Mouse (Mus musculus): ENCODE measurements around the gene Txnip. TPM values are rescaled to one million over a fixed set of nuclear protein-coding genes. Genes with fewer than 3 reads are reported as not detected.
A peak's percentile ranks its signal among the peaks of the same experiment; 100 is the strongest.
"Not testable (repeated sequence)": the region's sequence is repeated elsewhere in the genome, so short reads cannot be mapped to it uniquely, and the experiment has no call there.

Txnip gene
- 42.8 and 46.8 TPM in 2 replicates for polyA plus RNA-seq (2015; fragmentation: Nextera tagmentation; extraction: Ambion mirVana)

- peak within 1 kb of the TSS; percentile 87 for H3K9ac ChIP-seq
- peak within 1 kb of the TSS; percentile 84 for H3K4me2 ChIP-seq
- WGBS (ENCODE audit: insufficient replicate concordance), result under 1% methylated on average over 26 of the region's 26 CpGs
- H3K27ac ChIP-seq (replicated peaks), result peak within 1 kb of the TSS; percentile 89
- peak within 1 kb of the TSS; percentile 75 for H3K4me3 ChIP-seq (replicated peaks)
- peak; percentile 97 for ATAC-seq (ENCODE audit: insufficient read depth)
- no peaks in the 10 kb centered on the region for H3K9me3 ChIP-seq (replicated peaks)
- peaks cover 26% of the 10 kb centered on the region for H3K36me3 ChIP-seq (replicated peaks)
- H3K4me1 ChIP-seq (replicated peaks), result peaks cover 62% of the 10 kb centered on the region
- no peaks in the 10 kb centered on the region for H3K27me3 ChIP-seq
Observed at GRCm38 (mm10) chr3:96557694-96558093, at the start of gene Txnip. Gene Txnip, plus strand, starts transcription at chr3:96557957.

GRCm38 (mm10) chr3:96507966-96508365, 49.8 kb upstream of the Txnip start:
- H3K27me3 ChIP-seq; H3K4me2 ChIP-seq; H3K36me3 ChIP-seq (replicated peaks); H3K4me3 ChIP-seq (replicated peaks); H3K27ac ChIP-seq (replicated peaks); ATAC-seq (ENCODE audit: insufficient read depth); H3K9me3 ChIP-seq (replicated peaks); H3K4me1 ChIP-seq (replicated peaks); H3K9ac ChIP-seq: not testable (repeated sequence)
- WGBS (ENCODE audit: insufficient replicate concordance), result 84% methylated on average over 8 of the region's 9 CpGs

GRCm38 (mm10) chr3:96520171-96520570, 37.6 kb upstream of the Txnip start:
- Histone ChIP-seq H3K27ac (replicated peaks) (no peak overlapping the region), H3K9ac (no peak overlapping the region), H3K4me3 (replicated peaks) (no peak overlapping the region), H3K9me3 (replicated peaks) (no peaks in the 10 kb centered on the region), H3K36me3 (replicated peaks) (no peaks in the 10 kb centered on the region), H3K4me1 (replicated peaks) (no peaks in the 10 kb centered on the region), H3K4me2 (no peak overlapping the region), H3K27me3 (peaks cover 17% of the 10 kb centered on the region)
- ATAC-seq (ENCODE audit: insufficient read depth), result no peak
- 55% methylated on average over 5 of the region's 5 CpGs for WGBS (ENCODE audit: insufficient replicate concordance)

GRCm38 (mm10) chr3:96522149-96522548, 35.6 kb upstream of the Txnip start:
- H3K4me1 ChIP-seq (replicated peaks), result peaks cover 5% of the 10 kb centered on the region; the same call in 1 of the 2 replicates
- ATAC-seq (ENCODE audit: insufficient read depth), result no peak
- H3K9me3 ChIP-seq (replicated peaks), result no peaks in the 10 kb centered on the region
- no peaks in the 10 kb centered on the region for H3K36me3 ChIP-seq (replicated peaks)
- no peak overlapping the region for H3K27ac ChIP-seq (replicated peaks)
- 47% methylated on average over 4 of the region's 4 CpGs for WGBS (ENCODE audit: insufficient replicate concordance)
- no peak overlapping the region for H3K4me3 ChIP-seq (replicated peaks)
- no peak overlapping the region for H3K9ac ChIP-seq
- H3K27me3 ChIP-seq, result peaks cover 36% of the 10 kb centered on the region
- no peak overlapping the region for H3K4me2 ChIP-seq

- Histone ChIP-seq H3K27me3 (peaks cover 57% of the 10 kb centered on the region), H3K4me1 (replicated peaks) (peaks cover 9% of the 10 kb centered on the region; the same call in 1 of the 2 replicates), H3K9ac (no peak overlapping the region), H3K4me3 (replicated peaks) (no peak overlapping the region), H3K4me2 (peak overlapping the region; percentile 6; the same call in 1 of the 2 replicates), H3K9me3 (replicated peaks) (no peaks in the 10 kb centered on the region), H3K36me3 (replicated peaks) (no peaks in the 10 kb centered on the region), H3K27ac (replicated peaks) (no peak overlapping the region)
- no peak for ATAC-seq (ENCODE audit: insufficient read depth)
- WGBS (ENCODE audit: insufficient replicate concordance), result 63% methylated on average over 12 of the region's 12 CpGs
Observed at GRCm38 (mm10) chr3:96524028-96524810, 33.5 kb upstream of the Txnip start.

- H3K9ac ChIP-seq, result no peak within 1 kb of the TSS
- H3K27ac ChIP-seq (replicated peaks), result peak within 1 kb of the TSS; percentile 59
- peak; percentile 17; the same call in 1 of the 2 replicates for ATAC-seq (ENCODE audit: insufficient read depth)
- peaks cover 64% of the 10 kb centered on the region for H3K27me3 ChIP-seq
- H3K9me3 ChIP-seq (replicated peaks), result no peaks in the 10 kb centered on the region
- H3K4me1 ChIP-seq (replicated peaks), result peaks cover 9% of the 10 kb centered on the region; the same call in 1 of the 2 replicates
- 44% methylated on average over 4 of the region's 4 CpGs for WGBS (ENCODE audit: insufficient replicate concordance)
- H3K36me3 ChIP-seq (replicated peaks), result no peaks in the 10 kb centered on the region
- peak within 1 kb of the TSS; percentile 22 for H3K4me3 ChIP-seq (replicated peaks)
- peak within 1 kb of the TSS; percentile 42 for H3K4me2 ChIP-seq
Observed at GRCm38 (mm10) chr3:96524914-96525313, 32.8 kb upstream of the Txnip start, which contains the start of gene Hfe2. Gene Hfe2, plus strand, starts transcription at chr3:96525172.

- Histone ChIP-seq H3K36me3 (replicated peaks) (no peaks in the 10 kb centered on the region), H3K4me1 (replicated peaks) (peaks cover 9% of the 10 kb centered on the region; the same call in 1 of the 2 replicates), H3K27me3 (peaks cover 74% of the 10 kb centered on the region), H3K9ac (no peak overlapping the region), H3K4me2 (peak overlapping the region; percentile 56), H3K4me3 (replicated peaks) (peak overlapping the region; percentile 35), H3K9me3 (replicated peaks) (no peaks in the 10 kb centered on the region), H3K27ac (replicated peaks) (peak overlapping the region; percentile 59; the same call in 1 of the 2 replicates)
- WGBS (ENCODE audit: insufficient replicate concordance), result 41% methylated on average over 11 of the region's 11 CpGs
- peak; percentile 82 for ATAC-seq (ENCODE audit: insufficient read depth)
Observed at GRCm38 (mm10) chr3:96526013-96526762, 31.6 kb upstream of the Txnip start.

GRCm38 (mm10) chr3:96526864-96527542, 30.8 kb upstream of the Txnip start:
- WGBS (ENCODE audit: insufficient replicate concordance), result 6% methylated on average over 44 of the region's 44 CpGs
- H3K9ac ChIP-seq, result no peak overlapping the region
- H3K27me3 ChIP-seq, result peaks cover 76% of the 10 kb centered on the region
- no peaks in the 10 kb centered on the region for H3K36me3 ChIP-seq (replicated peaks)
- 0 out of 2 replicates have a peak, but pooled peaks have one; percentile 32 for ATAC-seq (ENCODE audit: insufficient read depth)
- H3K27ac ChIP-seq (replicated peaks), result no peak overlapping the region
- no peaks in the 10 kb centered on the region for H3K9me3 ChIP-seq (replicated peaks)
- H3K4me3 ChIP-seq (replicated peaks), result peak overlapping the region; percentile 35
- peak overlapping the region; percentile 56 for H3K4me2 ChIP-seq
- H3K4me1 ChIP-seq (replicated peaks), result peaks cover 9% of the 10 kb centered on the region; the same call in 1 of the 2 replicates

GRCm38 (mm10) chr3:96528506-96528905, 29.3 kb upstream of the Txnip start:
- Histone ChIP-seq H3K4me2 (no peak overlapping the region), H3K27ac (replicated peaks) (no peak overlapping the region), H3K9me3 (replicated peaks) (no peaks in the 10 kb centered on the region), H3K4me1 (replicated peaks) (peaks cover 9% of the 10 kb centered on the region; the same call in 1 of the 2 replicates), H3K27me3 (peaks cover 81% of the 10 kb centered on the region), H3K9ac (no peak overlapping the region), H3K36me3 (replicated peaks) (no peaks in the 10 kb centered on the region), H3K4me3 (replicated peaks) (no peak overlapping the region)
- ATAC-seq (ENCODE audit: insufficient read depth), result no peak
- 32% methylated on average over 9 of the region's 9 CpGs for WGBS (ENCODE audit: insufficient replicate concordance)

GRCm38 (mm10) chr3:96532050-96532449, 25.7 kb upstream of the Txnip start:
- Histone ChIP-seq H3K9me3 (replicated peaks) (no peaks in the 10 kb centered on the region), H3K4me1 (replicated peaks) (peaks cover 5% of the 10 kb centered on the region; the same call in 1 of the 2 replicates), H3K36me3 (replicated peaks) (no peaks in the 10 kb centered on the region), H3K9ac (no peak overlapping the region), H3K27ac (replicated peaks) (no peak overlapping the region), H3K4me3 (replicated peaks) (no peak overlapping the region), H3K4me2 (no peak overlapping the region), H3K27me3 (peaks cover 52% of the 10 kb centered on the region)
- 46% methylated on average over 7 of the region's 7 CpGs for WGBS (ENCODE audit: insufficient replicate concordance)
- no peak for ATAC-seq (ENCODE audit: insufficient read depth)

Measured in liver, embryonic 15.5 days (tissue).